Mouse (Mus musculus): ENCODE results near the gene Mknk2. TPM values are rescaled to one million over a fixed set of nuclear protein-coding genes. Genes with fewer than 3 reads are reported as not detected.

The Mknk2 gene
- polyA plus RNA-seq, 1 experiment from 2014 or later = 38.4 TPM

DNA sequence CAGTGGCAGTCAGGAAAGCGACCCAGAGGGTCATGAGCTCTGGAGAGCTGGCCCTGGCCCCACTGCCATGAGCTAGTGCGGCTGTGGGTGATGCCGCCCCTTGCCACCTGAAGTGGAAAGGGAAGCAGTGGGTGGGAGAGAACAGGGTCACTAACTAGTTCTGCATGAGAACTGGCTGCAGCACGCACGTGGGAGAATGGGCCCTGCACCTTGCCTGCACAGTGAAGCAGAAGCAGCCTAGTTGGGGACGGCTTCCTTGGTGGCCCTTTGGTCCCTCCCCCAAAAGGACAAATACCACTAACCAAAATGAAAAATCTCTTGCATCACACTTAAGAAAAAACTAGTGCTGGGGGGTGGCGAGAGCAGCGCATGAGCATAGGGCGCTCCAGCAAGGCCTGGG lies 20.7 kb upstream of the Mknk2 start:
- Histone ChIP-seq H3K4me3 (ENCODE audit: low read depth, low read length) (no peak overlapping the region), H3K9ac (ENCODE audit: low read depth, low read length) (no peak overlapping the region), H3K27ac (ENCODE audit: low read depth, low read length) (no peak overlapping the region), H3K27me3 (replicated peaks; ENCODE audit: control insufficient read depth, insufficient read depth, low read length) (no peaks in the 10 kb centered on the region), H3K4me1 (replicated peaks; ENCODE audit: control insufficient read depth, insufficient read depth, low read length) (0 out of 2 replicates have a peak, but pooled peaks cover 3% of the 10 kb centered on the region), H3K36me3 (ENCODE audit: control insufficient read depth, insufficient read depth) (no peaks in the 10 kb centered on the region; the same call in 1 of the 2 replicates), H3K4me2 (replicated peaks; ENCODE audit: low read depth) (no peak overlapping the region), H3K9me3 (ENCODE audit: control insufficient read depth) (no peaks in the 10 kb centered on the region)
- no peak for ATAC-seq
- 84% methylated on average over 9 of the region's 9 CpGs for WGBS
- no peak for TF ChIP-seq CTCF (IDR thresholded peaks at IDR 0.05; ENCODE audit: low read depth)

DNA sequence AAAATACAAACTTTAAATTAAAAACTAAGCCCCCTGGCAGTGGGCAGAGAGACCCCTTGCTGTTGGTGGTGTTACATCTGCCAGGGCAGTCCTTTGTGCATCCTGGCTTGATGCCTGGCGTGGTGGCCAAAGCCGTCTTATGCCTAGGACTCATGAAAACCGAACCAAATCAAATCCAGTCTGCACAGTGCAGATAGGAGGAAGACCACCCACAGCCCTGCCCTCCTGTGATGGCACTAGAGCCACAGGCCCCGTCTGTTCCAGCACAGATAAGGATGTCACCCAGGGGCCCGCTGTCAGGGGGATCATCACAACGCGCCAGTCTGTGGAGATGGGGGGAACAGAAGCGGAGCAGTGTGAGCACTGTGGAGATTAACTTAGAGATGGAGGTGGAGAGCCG lies 19.9 kb upstream of the Mknk2 start:
- H3K4me3 ChIP-seq (ENCODE audit: low read depth, low read length) = no peak overlapping the region
- H3K9me3 ChIP-seq (ENCODE audit: control insufficient read depth) = no peaks in the 10 kb centered on the region
- H3K27ac ChIP-seq (ENCODE audit: low read depth, low read length) = no peak overlapping the region
- H3K9ac ChIP-seq (ENCODE audit: low read depth, low read length) = no peak overlapping the region
- H3K4me2 ChIP-seq (replicated peaks; ENCODE audit: low read depth) = no peak overlapping the region
- no peak for ATAC-seq
- no peaks in the 10 kb centered on the region for H3K27me3 ChIP-seq (replicated peaks; ENCODE audit: control insufficient read depth, insufficient read depth, low read length)
- H3K36me3 ChIP-seq (ENCODE audit: control insufficient read depth, insufficient read depth) = no peaks in the 10 kb centered on the region; the same call in 1 of the 2 replicates
- no peaks in the 10 kb centered on the region for H3K4me1 ChIP-seq (replicated peaks; ENCODE audit: control insufficient read depth, insufficient read depth, low read length)
- no peak for TF ChIP-seq CTCF (IDR thresholded peaks at IDR 0.05; ENCODE audit: low read depth)
- 89% methylated on average over 9 of the region's 9 CpGs for WGBS

DNA sequence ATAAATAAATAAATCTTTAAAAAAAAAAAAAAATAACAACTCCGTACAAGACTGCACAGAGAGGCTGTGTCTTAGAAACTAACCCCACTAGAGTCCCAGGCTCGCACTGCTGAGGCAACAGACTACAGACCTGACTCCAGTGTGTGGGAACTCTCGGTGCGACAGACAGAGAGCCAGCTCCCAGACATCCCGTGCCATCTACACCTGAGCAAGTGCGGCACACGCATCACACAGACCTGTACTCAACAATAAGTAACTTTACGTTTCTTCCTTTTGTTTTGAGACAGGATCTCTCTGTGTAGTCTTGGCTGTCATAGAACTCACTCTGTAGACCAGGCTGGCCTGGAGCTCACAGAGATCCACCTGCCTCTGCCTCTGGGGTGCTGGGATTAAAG lies 19.5 kb upstream of the Mknk2 start:
- Histone ChIP-seq H3K27ac (ENCODE audit: low read depth, low read length) (no peak overlapping the region), H3K4me3 (ENCODE audit: low read depth, low read length) (no peak overlapping the region), H3K4me1 (replicated peaks; ENCODE audit: control insufficient read depth, insufficient read depth, low read length) (no peaks in the 10 kb centered on the region), H3K9me3 (ENCODE audit: control insufficient read depth) (no peaks in the 10 kb centered on the region), H3K9ac (ENCODE audit: low read depth, low read length) (no peak overlapping the region), H3K27me3 (replicated peaks; ENCODE audit: control insufficient read depth, insufficient read depth, low read length) (no peaks in the 10 kb centered on the region), H3K4me2 (replicated peaks; ENCODE audit: low read depth) (no peak overlapping the region), H3K36me3 (ENCODE audit: control insufficient read depth, insufficient read depth) (no peaks in the 10 kb centered on the region; the same call in 1 of the 2 replicates)
- ATAC-seq = no peak
- no peak for TF ChIP-seq CTCF (IDR thresholded peaks at IDR 0.05; ENCODE audit: low read depth)
- 94% methylated on average over 8 of the region's 8 CpGs for WGBS

DNA sequence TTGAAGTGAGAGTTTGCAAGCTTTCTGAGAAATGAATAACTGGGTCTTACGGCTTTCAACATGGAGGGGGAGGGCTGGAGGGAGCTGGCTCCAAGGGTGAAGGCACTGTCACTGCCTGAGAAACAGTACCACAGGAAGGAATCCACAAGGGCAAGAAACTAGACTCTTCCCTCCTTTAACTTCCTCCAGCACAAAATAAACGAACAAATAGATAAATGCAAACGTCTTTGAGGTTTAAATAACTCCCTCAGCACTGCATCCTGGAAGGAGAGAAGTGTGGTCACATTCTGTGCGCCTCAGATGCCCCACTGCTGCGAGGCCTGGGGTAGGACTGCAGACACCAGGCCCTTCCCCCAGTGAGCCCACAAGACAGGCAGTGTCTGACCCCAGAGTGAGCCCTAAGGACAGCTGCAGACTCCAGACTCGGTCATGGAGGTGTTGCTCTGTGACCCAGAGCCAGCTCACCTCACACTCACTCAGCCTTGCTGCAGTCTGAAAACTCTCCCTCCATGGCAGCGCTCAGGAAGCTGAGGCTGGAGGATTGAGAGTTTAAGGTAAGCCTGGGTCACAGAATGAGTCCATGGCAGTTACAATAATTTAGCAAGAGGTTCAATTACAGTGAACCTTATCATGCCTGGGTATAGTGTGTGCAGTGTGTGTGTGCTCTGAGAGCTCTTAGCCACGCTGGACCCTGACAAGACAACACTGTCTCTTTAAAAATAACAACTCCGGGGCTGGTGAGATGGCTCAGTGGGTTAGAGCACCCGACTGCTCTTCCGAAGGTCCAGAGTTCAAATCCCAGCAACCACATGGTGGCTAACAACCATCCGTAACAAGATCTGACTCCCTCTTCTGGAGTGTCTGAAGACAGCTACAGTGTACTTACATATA lies 18.8 kb upstream of the Mknk2 start:
- no peak overlapping the region for H3K9ac ChIP-seq (ENCODE audit: low read depth, low read length)
- no peak overlapping the region for H3K4me2 ChIP-seq (replicated peaks; ENCODE audit: low read depth)
- no peak overlapping the region for H3K27ac ChIP-seq (ENCODE audit: low read depth, low read length)
- no peaks in the 10 kb centered on the region; the same call in 1 of the 2 replicates for H3K36me3 ChIP-seq (ENCODE audit: control insufficient read depth, insufficient read depth)
- no peak overlapping the region for H3K4me3 ChIP-seq (ENCODE audit: low read depth, low read length)
- no peaks in the 10 kb centered on the region for H3K27me3 ChIP-seq (replicated peaks; ENCODE audit: control insufficient read depth, insufficient read depth, low read length)
- H3K4me1 ChIP-seq (replicated peaks; ENCODE audit: control insufficient read depth, insufficient read depth, low read length) = no peaks in the 10 kb centered on the region
- 57% methylated on average over 11 of the region's 12 CpGs for WGBS
- TF ChIP-seq CTCF (IDR thresholded peaks at IDR 0.05; ENCODE audit: low read depth) = no peak
- H3K9me3 ChIP-seq (ENCODE audit: control insufficient read depth) = no peaks in the 10 kb centered on the region
- ATAC-seq = no peak

DNA sequence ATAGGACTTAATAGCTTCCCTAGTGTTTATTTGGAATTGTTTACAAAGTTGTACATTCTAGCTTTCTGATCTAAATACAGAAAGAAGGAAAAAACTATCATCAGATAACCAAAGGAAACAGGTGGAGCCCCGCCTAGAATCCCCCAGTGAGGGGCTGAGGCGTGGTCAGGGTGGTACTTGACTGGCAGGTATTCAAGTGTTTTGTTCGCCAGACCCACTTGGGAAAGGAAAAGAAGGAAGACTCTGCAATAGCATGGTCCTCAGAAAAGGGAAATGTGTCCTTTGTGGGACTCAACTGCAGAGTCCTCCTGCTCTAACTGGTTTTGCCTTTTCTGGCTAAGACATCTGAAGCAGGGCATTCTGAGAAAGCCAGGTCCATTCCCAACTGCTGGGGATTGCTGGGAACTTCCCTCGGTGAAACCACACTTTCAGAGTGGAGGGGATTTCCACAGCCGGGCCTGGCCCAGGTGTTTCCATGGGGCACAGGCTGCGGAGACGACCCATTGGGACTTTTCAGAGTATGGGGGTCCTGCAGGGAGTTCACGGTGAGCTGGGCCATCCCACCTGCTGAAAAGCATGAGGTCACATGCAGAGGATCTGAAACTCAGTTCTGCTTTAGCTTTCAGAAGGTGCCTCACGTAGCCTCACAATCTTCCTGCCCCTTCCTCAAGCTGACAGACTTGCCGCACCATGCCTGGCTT lies 18.0 kb upstream of the Mknk2 start:
- Histone ChIP-seq H3K36me3 (ENCODE audit: control insufficient read depth, insufficient read depth) (peaks cover 4% of the 10 kb centered on the region), H3K27ac (ENCODE audit: low read depth, low read length) (no peak overlapping the region; the same call in 1 of the 2 replicates), H3K4me1 (replicated peaks; ENCODE audit: control insufficient read depth, insufficient read depth, low read length) (no peaks in the 10 kb centered on the region), H3K4me3 (ENCODE audit: low read depth, low read length) (no peak overlapping the region), H3K4me2 (replicated peaks; ENCODE audit: low read depth) (no peak overlapping the region), H3K9me3 (ENCODE audit: control insufficient read depth) (no peaks in the 10 kb centered on the region), H3K27me3 (replicated peaks; ENCODE audit: control insufficient read depth, insufficient read depth, low read length) (no peaks in the 10 kb centered on the region), H3K9ac (ENCODE audit: low read depth, low read length) (no peak overlapping the region)
- ATAC-seq = no peak
- 62% methylated on average over 10 of the region's 10 CpGs for WGBS
- no peak for TF ChIP-seq CTCF (IDR thresholded peaks at IDR 0.05; ENCODE audit: low read depth)

DNA sequence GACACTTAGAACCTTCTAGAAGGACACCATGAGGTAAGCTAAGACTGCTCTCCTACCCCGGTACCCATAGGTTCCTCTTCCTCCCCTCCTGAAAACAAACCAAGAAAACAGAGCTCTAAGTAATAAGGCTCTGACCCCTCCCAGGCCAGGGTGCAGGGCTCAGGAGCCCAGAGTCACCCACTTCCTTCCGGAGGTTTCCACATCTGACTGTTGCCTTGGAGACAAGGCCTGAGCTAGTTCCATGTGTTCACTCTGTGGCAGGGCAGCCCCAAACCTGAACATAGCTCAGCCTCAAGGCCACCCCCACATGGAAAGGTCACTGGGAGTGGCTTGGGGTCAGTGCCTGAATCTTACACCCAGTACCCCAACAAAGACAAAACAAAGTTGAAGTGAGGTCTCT lies 17.3 kb upstream of the Mknk2 start:
- ATAC-seq = no peak; the same call in 1 of the 2 replicates
- H3K4me3 ChIP-seq (ENCODE audit: low read depth, low read length) = no peak overlapping the region
- H3K36me3 ChIP-seq (ENCODE audit: control insufficient read depth, insufficient read depth) = peaks cover 11% of the 10 kb centered on the region
- H3K27ac ChIP-seq (ENCODE audit: low read depth, low read length) = 0 out of 2 replicates have a peak overlapping the region, but pooled peaks have one; percentile 3
- H3K4me2 ChIP-seq (replicated peaks; ENCODE audit: low read depth) = no peak overlapping the region
- no peaks in the 10 kb centered on the region for H3K9me3 ChIP-seq (ENCODE audit: control insufficient read depth)
- H3K27me3 ChIP-seq (replicated peaks; ENCODE audit: control insufficient read depth, insufficient read depth, low read length) = no peaks in the 10 kb centered on the region
- H3K9ac ChIP-seq (ENCODE audit: low read depth, low read length) = no peak overlapping the region
- H3K4me1 ChIP-seq (replicated peaks; ENCODE audit: control insufficient read depth, insufficient read depth, low read length) = no peaks in the 10 kb centered on the region
- TF ChIP-seq CTCF (IDR thresholded peaks at IDR 0.05; ENCODE audit: low read depth) = no peak
- WGBS = 52% methylated on average over 2 of the region's 2 CpGs
